Mouse (Mus musculus) limb, embryonic 13.5 days (tissue): Measurements from ENCODE around the gene Cnep1r1. TPM values are rescaled to one million over a fixed set of nuclear protein-coding genes. Genes with fewer than 3 reads are reported as not detected.

ENCODE experiments used
- ATAC-seq: fragments of 200-750 bp; cut with Nextera tagmentation; 2 replicates; pipeline ENCODE4 v1.8.0; 2017; ENCODE audit warnings: low read depth, moderate number of reproducible peaks, moderate TSS enrichment; ENCODE audit not compliant: low FRiP score
- H3K27ac ChIP-seq: fragments of 300-500 bp; sonication (generic); 2 replicates; pipeline ENCODE4 v1.5.1; 2015; ENCODE audit warnings: inconsistent platforms, mild to moderate bottlenecking, moderate library complexity
- H3K27me3 ChIP-seq: fragments of 300-500 bp; sonication (generic); 2 replicates; pipeline ENCODE4 v1.6.1; 2015; ENCODE audit warnings: mild to moderate bottlenecking, inconsistent platforms
- H3K36me3 ChIP-seq: fragments of 300-500 bp; sonication (generic); 2 replicates; pipeline ENCODE4 v1.6.1; 2015; ENCODE audit warnings: inconsistent platforms, mild to moderate bottlenecking, moderate library complexity
- H3K4me1 ChIP-seq: fragments of 300-500 bp; sonication (generic); 2 replicates; pipeline ENCODE4 v1.6.1; 2015; ENCODE audit warnings: inconsistent platforms
- H3K4me2 ChIP-seq: fragments of 300-500 bp; sonication (generic); replicated peaks from 2 replicates; pipeline ENCODE4 v1.6.1; 2015; ENCODE audit warnings: inconsistent platforms, mild to moderate bottlenecking, moderate library complexity
- H3K4me3 ChIP-seq: fragments of 300-500 bp; sonication (generic); 2 replicates; pipeline ENCODE4 v1.5.1; 2015; ENCODE audit warnings: moderate library complexity, mild to moderate bottlenecking, inconsistent platforms
- H3K9ac ChIP-seq: fragments of 300-500 bp; sonication (generic); 2 replicates; pipeline ENCODE4 v1.6.1; 2015; ENCODE audit warnings: mild to moderate bottlenecking, inconsistent platforms
- H3K9me3 ChIP-seq: fragments of 300-500 bp; sonication (generic); 2 replicates; pipeline ENCODE4 v1.6.1; 2016; ENCODE audit warnings: inconsistent platforms
- WGBS: fragments of 180-500 bp; shearing (Covaris S2); methylation state at CpG from one replicate; pipeline ENCODE4 v1.1.7; 2015; 5-methylcytosine and 5-hydroxymethylcytosine counted together
- polyA plus RNA-seq: library from polyadenylated mRNA; unstranded; fragments of >200 nt; fragmentation: Nextera tagmentation; extraction: Ambion mirVana; gene quantifications from 2 replicates; pipeline ENCODE4 v1.2.1, GENCODE M21; 2015

The Cnep1r1 gene
- polyA plus RNA-seq = 63.8 and 65.0 TPM in 2 replicates

GRCm38 (mm10) chr8:88118456-88119036 is at the start of gene Cnep1r1:
Gene Cnep1r1 (plus strand): TSS chr8:88118769.
- Histone ChIP-seq H3K4me2 (peak within 1 kb of the TSS; percentile 79), H3K9ac (peak within 1 kb of the TSS; percentile 97), H3K36me3 (peaks cover 22% of the 10 kb centered on the region), H3K9me3 (no peaks in the 10 kb centered on the region), H3K27me3 (no peaks in the 10 kb centered on the region), H3K27ac (peak within 1 kb of the TSS; percentile 73; the same call in 1 of the 2 replicates), H3K4me1 (peaks cover 6% of the 10 kb centered on the region), H3K4me3 (peak within 1 kb of the TSS; percentile 96)
- peak; percentile 99 for ATAC-seq
- under 1% methylated on average over 49 of the region's 49 CpGs for WGBS

- H3K27me3 ChIP-seq = no peaks in the 10 kb centered on the region
- no peaks in the 10 kb centered on the region for H3K36me3 ChIP-seq
- no peak overlapping the region for H3K4me2 ChIP-seq
- H3K9me3 ChIP-seq = no peaks in the 10 kb centered on the region
- ATAC-seq = no peak
- H3K4me3 ChIP-seq = no peak overlapping the region
- H3K27ac ChIP-seq = no peak overlapping the region
- WGBS = 66% methylated on average over 5 of the region's 5 CpGs
- H3K9ac ChIP-seq = no peak overlapping the region
- H3K4me1 ChIP-seq = no peaks in the 10 kb centered on the region
Observed at GRCm38 (mm10) chr8:88082183-88082582, 36.4 kb upstream of the Cnep1r1 start.

- Histone ChIP-seq H3K4me3 (no peak overlapping the region), H3K9me3 (no peaks in the 10 kb centered on the region), H3K4me1 (no peaks in the 10 kb centered on the region), H3K36me3 (no peaks in the 10 kb centered on the region), H3K4me2 (no peak overlapping the region), H3K9ac (no peak overlapping the region), H3K27me3 (no peaks in the 10 kb centered on the region), H3K27ac (no peak overlapping the region)
- ATAC-seq = no peak
Observed at GRCm38 (mm10) chr8:88088006-88088405, 30.6 kb upstream of the Cnep1r1 start.

GRCm38 (mm10) chr8:88091661-88092060 is 26.9 kb upstream of the Cnep1r1 start:
- no peaks in the 10 kb centered on the region for H3K27me3 ChIP-seq
- H3K9me3 ChIP-seq = no peaks in the 10 kb centered on the region
- H3K4me3 ChIP-seq = no peak overlapping the region
- no peaks in the 10 kb centered on the region for H3K36me3 ChIP-seq
- H3K27ac ChIP-seq = no peak overlapping the region
- no peak overlapping the region for H3K9ac ChIP-seq
- H3K4me1 ChIP-seq = no peaks in the 10 kb centered on the region
- no peak overlapping the region for H3K4me2 ChIP-seq
- ATAC-seq = no peak
- 82% methylated on average over 2 of the region's 2 CpGs for WGBS

- Histone ChIP-seq H3K27me3 (no peaks in the 10 kb centered on the region), H3K4me3 (no peak overlapping the region), H3K4me2 (no peak overlapping the region), H3K27ac (no peak overlapping the region), H3K36me3 (no peaks in the 10 kb centered on the region), H3K4me1 (no peaks in the 10 kb centered on the region), H3K9me3 (no peaks in the 10 kb centered on the region), H3K9ac (no peak overlapping the region)
- WGBS = 42% methylated on average over 4 of the region's 4 CpGs
- ATAC-seq = no peak
Observed at GRCm38 (mm10) chr8:88093367-88093766, 25.2 kb upstream of the Cnep1r1 start.

GRCm38 (mm10) chr8:88098856-88099255 is 19.7 kb upstream of the Cnep1r1 start:
- Histone ChIP-seq H3K4me3 (no peak overlapping the region), H3K9ac (no peak overlapping the region), H3K9me3 (no peaks in the 10 kb centered on the region), H3K27ac (no peak overlapping the region), H3K4me1 (no peaks in the 10 kb centered on the region), H3K36me3 (no peaks in the 10 kb centered on the region), H3K27me3 (no peaks in the 10 kb centered on the region), H3K4me2 (no peak overlapping the region)
- no peak for ATAC-seq
- 85% methylated on average over 4 of the region's 4 CpGs for WGBS

- H3K36me3 ChIP-seq = no peaks in the 10 kb centered on the region
- H3K9ac ChIP-seq = no peak overlapping the region
- H3K4me3 ChIP-seq = no peak overlapping the region
- H3K4me1 ChIP-seq = no peaks in the 10 kb centered on the region
- ATAC-seq = no peak
- H3K27ac ChIP-seq = no peak overlapping the region
- no peak overlapping the region for H3K4me2 ChIP-seq
- WGBS = 0% methylated on average over 1 of the region's 1 CpGs
- H3K27me3 ChIP-seq = no peaks in the 10 kb centered on the region
- H3K9me3 ChIP-seq = no peaks in the 10 kb centered on the region
Observed at GRCm38 (mm10) chr8:88099526-88099925, 19.0 kb upstream of the Cnep1r1 start.

- Histone ChIP-seq H3K4me1 (no peaks in the 10 kb centered on the region), H3K9ac (no peak overlapping the region), H3K9me3 (no peaks in the 10 kb centered on the region), H3K27me3 (peaks cover 2% of the 10 kb centered on the region; the same call in 1 of the 2 replicates), H3K4me3 (no peak overlapping the region), H3K4me2 (no peak overlapping the region), H3K36me3 (no peaks in the 10 kb centered on the region), H3K27ac (no peak overlapping the region)
- no peak for ATAC-seq
- 91% methylated on average over 4 of the region's 4 CpGs for WGBS
Observed at GRCm38 (mm10) chr8:88109241-88109640, 9.3 kb upstream of the Cnep1r1 start.

GRCm38 (mm10) chr8:88119076-88119475 is 507 bp downstream of the Cnep1r1 start:
- peak overlapping the region; percentile 96 for H3K4me3 ChIP-seq
- peak overlapping the region; percentile 79 for H3K4me2 ChIP-seq
- peaks cover 24% of the 10 kb centered on the region for H3K36me3 ChIP-seq
- peak overlapping the region; percentile 97 for H3K9ac ChIP-seq
- ATAC-seq = no peak
- H3K9me3 ChIP-seq = no peaks in the 10 kb centered on the region
- no peaks in the 10 kb centered on the region for H3K27me3 ChIP-seq
- peak overlapping the region; percentile 73; the same call in 1 of the 2 replicates for H3K27ac ChIP-seq
- WGBS = 2% methylated on average over 11 of the region's 11 CpGs
- peaks cover 6% of the 10 kb centered on the region for H3K4me1 ChIP-seq

GRCm38 (mm10) chr8:88124850-88125249 is 6.3 kb downstream of the Cnep1r1 start:
- Histone ChIP-seq H3K36me3 (peaks cover 58% of the 10 kb centered on the region), H3K4me3 (no peak overlapping the region), H3K4me2 (no peak overlapping the region), H3K9ac (no peak overlapping the region), H3K9me3 (no peaks in the 10 kb centered on the region), H3K27ac (no peak overlapping the region), H3K27me3 (no peaks in the 10 kb centered on the region), H3K4me1 (no peaks in the 10 kb centered on the region; the same call in 1 of the 2 replicates)
- no peak for ATAC-seq
- WGBS = 100% methylated on average over 2 of the region's 2 CpGs

- no peaks in the 10 kb centered on the region for H3K27me3 ChIP-seq
- no peak overlapping the region for H3K4me2 ChIP-seq
- H3K27ac ChIP-seq = no peak overlapping the region
- peaks cover 9% of the 10 kb centered on the region; the same call in 1 of the 2 replicates for H3K4me1 ChIP-seq
- WGBS = 89% methylated on average over 4 of the region's 4 CpGs
- no peak overlapping the region for H3K9ac ChIP-seq
- H3K9me3 ChIP-seq = no peaks in the 10 kb centered on the region
- peaks cover 69% of the 10 kb centered on the region for H3K36me3 ChIP-seq
- no peak overlapping the region for H3K4me3 ChIP-seq
- ATAC-seq = no peak
Observed at GRCm38 (mm10) chr8:88129397-88129796, 10.8 kb downstream of the Cnep1r1 start.

- Histone ChIP-seq H3K27me3 (no peaks in the 10 kb centered on the region), H3K9ac (no peak overlapping the region), H3K4me3 (no peak overlapping the region), H3K4me1 (peaks cover 9% of the 10 kb centered on the region; the same call in 1 of the 2 replicates), H3K27ac (no peak overlapping the region), H3K36me3 (peaks cover 73% of the 10 kb centered on the region), H3K4me2 (no peak overlapping the region), H3K9me3 (no peaks in the 10 kb centered on the region)
- no peak for ATAC-seq
- 45% methylated on average over 7 of the region's 7 CpGs for WGBS
Observed at GRCm38 (mm10) chr8:88130754-88131317, 12.3 kb downstream of the Cnep1r1 start.
